Mouse (Mus musculus) forebrain, embryonic 10.5 days (tissue): Measurements from ENCODE around the gene Adam17. TPM values are rescaled to one million over a fixed set of nuclear protein-coding genes. Genes with fewer than 3 reads are reported as not detected.
A peak's percentile ranks its signal among the peaks of the same experiment; 100 is the strongest.

ENCODE experiments used
- DNase-seq: peaks from one replicate; pipeline ENCODE4 v3.0.0-alpha.2; 2017; ENCODE audit warnings: low spot score; ENCODE audit errors: extremely low spot score
- H3K27ac ChIP-seq: fragments of 300-500 bp; sonication (generic); 2 replicates; pipeline ENCODE4 v1.5.1; 2016; ENCODE audit warnings: mild to moderate bottlenecking
- H3K27me3 ChIP-seq: fragments of 300-500 bp; sonication (generic); 2 replicates; pipeline ENCODE4 v1.6.1; 2016; ENCODE audit warnings: mild to moderate bottlenecking; ENCODE audit not compliant: poor library complexity, severe bottlenecking
- H3K36me3 ChIP-seq: fragments of 300-500 bp; sonication (generic); replicated peaks from 2 replicates; pipeline ENCODE4 v1.6.1; 2016; ENCODE audit warnings: mild to moderate bottlenecking, moderate library complexity
- H3K4me1 ChIP-seq: fragments of 300-500 bp; sonication (generic); 2 replicates; pipeline ENCODE4 v1.6.1; 2016
- H3K4me3 ChIP-seq: fragments of 300-500 bp; sonication (generic); 2 replicates; pipeline ENCODE4 v1.5.1; 2016; ENCODE audit warnings: mild to moderate bottlenecking, moderate library complexity
- H3K9me3 ChIP-seq: fragments of 300-500 bp; sonication (generic); 2 replicates; pipeline ENCODE4 v1.6.1; 2016; ENCODE audit warnings: mild to moderate bottlenecking, moderate library complexity
- WGBS: fragments of 180-500 bp; shearing (Covaris S2); methylation state at CpG from one replicate; pipeline ENCODE4 v1.1.7; 2016; 5-methylcytosine and 5-hydroxymethylcytosine counted together
- polyA plus RNA-seq: library from polyadenylated mRNA; unstranded; fragments of >200 nt; fragmentation: Nextera tagmentation; extraction: Ambion mirVana; gene quantifications from 2 replicates; pipeline ENCODE4 v1.2.1, GENCODE M21; 2016

Adam17 gene
- polyA plus RNA-seq, 1 experiment from 2014 or later, result 41.1 TPM

- H3K27ac ChIP-seq, result no peak overlapping the region
- peaks cover 54% of the 10 kb centered on the region for H3K36me3 ChIP-seq
- no peak for DNase-seq
- H3K4me1 ChIP-seq, result peaks cover 19% of the 10 kb centered on the region
- H3K9me3 ChIP-seq, result no peaks in the 10 kb centered on the region
- no peak overlapping the region for H3K4me3 ChIP-seq
- H3K27me3 ChIP-seq, result no peaks in the 10 kb centered on the region
- WGBS, result 94% methylated on average over 3 of the region's 3 CpGs
Measured at GRCm38 (mm10) chr12:21288716-21289395, 84.6 kb downstream of the Adam17 start.

GRCm38 (mm10) chr12:21286712-21287650 is 86.5 kb downstream of the Adam17 start:
- Histone ChIP-seq H3K36me3 (peaks cover 36% of the 10 kb centered on the region), H3K4me1 (peaks cover 19% of the 10 kb centered on the region), H3K4me3 (peak overlapping the region; percentile 84), H3K27ac (peak overlapping the region; percentile 92), H3K27me3 (no peaks in the 10 kb centered on the region), H3K9me3 (no peaks in the 10 kb centered on the region)
- DNase-seq, result no peak
- 40% methylated on average over 18 of the region's 18 CpGs for WGBS

- DNase-seq, result peak; percentile 97
- Histone ChIP-seq H3K27ac (peak within 1 kb of the TSS; percentile 92), H3K36me3 (peaks cover 28% of the 10 kb centered on the region), H3K4me1 (peaks cover 19% of the 10 kb centered on the region), H3K4me3 (peak within 1 kb of the TSS; percentile 84), H3K27me3 (no peaks in the 10 kb centered on the region), H3K9me3 (no peaks in the 10 kb centered on the region)
- under 1% methylated on average over 28 of the region's 28 CpGs for WGBS
Measured at GRCm38 (mm10) chr12:21286243-21286622, 87.2 kb downstream of the Adam17 start, which contains the start of gene Itgb1bp1. Gene Itgb1bp1, minus strand, starts transcription at chr12:21286284.

- H3K4me3 ChIP-seq, result peak overlapping the region; percentile 84
- DNase-seq, result no peak
- H3K27me3 ChIP-seq, result no peaks in the 10 kb centered on the region
- H3K36me3 ChIP-seq, result peaks cover 23% of the 10 kb centered on the region
- peaks cover 19% of the 10 kb centered on the region for H3K4me1 ChIP-seq
- H3K27ac ChIP-seq, result peak overlapping the region; percentile 92
- WGBS, result 1% methylated on average over 47 of the region's 47 CpGs
- H3K9me3 ChIP-seq, result no peaks in the 10 kb centered on the region
Measured at GRCm38 (mm10) chr12:21285508-21286242, 87.8 kb downstream of the Adam17 start.

GRCm38 (mm10) chr12:21284761-21285441 is 88.5 kb downstream of the Adam17 start, which contains the start of gene Cpsf3:
Gene Cpsf3, plus strand, starts transcription at chr12:21285391.
- peak within 1 kb of the TSS; percentile 92 for H3K27ac ChIP-seq
- H3K27me3 ChIP-seq, result no peaks in the 10 kb centered on the region
- peaks cover 15% of the 10 kb centered on the region for H3K36me3 ChIP-seq
- H3K4me3 ChIP-seq, result peak within 1 kb of the TSS; percentile 84
- DNase-seq, result no peak
- no peaks in the 10 kb centered on the region for H3K9me3 ChIP-seq
- WGBS, result 56% methylated on average over 11 of the region's 11 CpGs
- peaks cover 19% of the 10 kb centered on the region for H3K4me1 ChIP-seq

- Histone ChIP-seq H3K27me3 (no peaks in the 10 kb centered on the region), H3K9me3 (no peaks in the 10 kb centered on the region), H3K36me3 (peaks cover 15% of the 10 kb centered on the region), H3K27ac (no peak overlapping the region), H3K4me1 (no peaks in the 10 kb centered on the region), H3K4me3 (no peak overlapping the region)
- no peak for DNase-seq
- WGBS, result 91% methylated on average over 1 of the region's 1 CpGs
Measured at GRCm38 (mm10) chr12:21277352-21277864, 96.0 kb downstream of the Adam17 start.

- Histone ChIP-seq H3K9me3 (no peaks in the 10 kb centered on the region), H3K4me1 (no peaks in the 10 kb centered on the region), H3K4me3 (no peak overlapping the region), H3K36me3 (peaks cover 44% of the 10 kb centered on the region), H3K27me3 (no peaks in the 10 kb centered on the region), H3K27ac (no peak overlapping the region)
- WGBS, result 92% methylated on average over 7 of the region's 7 CpGs
- DNase-seq, result no peak
Measured at GRCm38 (mm10) chr12:21274446-21274845, 99.0 kb downstream of the Adam17 start.

Other genes with a start within 250 kb of the Adam17 start
- gene Cpsf3, start 88.2 kb downstream of the Adam17 start, polyA plus RNA-seq, result 139 and 149 TPM in 2 replicates
- gene Itgb1bp1, start 87.3 kb downstream of the Adam17 start, polyA plus RNA-seq, result 38.7 and 44.2 TPM in 2 replicates
- 44.5 and 48.9 TPM in 2 replicates for gene Iah1, start 57.2 kb downstream of the Adam17 start, polyA plus RNA-seq
- 1,022 and 1,034 TPM in 2 replicates for gene Ywhaq, start 44.0 kb upstream of the Adam17 start, polyA plus RNA-seq